8 mouse cellular contexts compared by ENCODE assay signal in the genomic region with DNA sequence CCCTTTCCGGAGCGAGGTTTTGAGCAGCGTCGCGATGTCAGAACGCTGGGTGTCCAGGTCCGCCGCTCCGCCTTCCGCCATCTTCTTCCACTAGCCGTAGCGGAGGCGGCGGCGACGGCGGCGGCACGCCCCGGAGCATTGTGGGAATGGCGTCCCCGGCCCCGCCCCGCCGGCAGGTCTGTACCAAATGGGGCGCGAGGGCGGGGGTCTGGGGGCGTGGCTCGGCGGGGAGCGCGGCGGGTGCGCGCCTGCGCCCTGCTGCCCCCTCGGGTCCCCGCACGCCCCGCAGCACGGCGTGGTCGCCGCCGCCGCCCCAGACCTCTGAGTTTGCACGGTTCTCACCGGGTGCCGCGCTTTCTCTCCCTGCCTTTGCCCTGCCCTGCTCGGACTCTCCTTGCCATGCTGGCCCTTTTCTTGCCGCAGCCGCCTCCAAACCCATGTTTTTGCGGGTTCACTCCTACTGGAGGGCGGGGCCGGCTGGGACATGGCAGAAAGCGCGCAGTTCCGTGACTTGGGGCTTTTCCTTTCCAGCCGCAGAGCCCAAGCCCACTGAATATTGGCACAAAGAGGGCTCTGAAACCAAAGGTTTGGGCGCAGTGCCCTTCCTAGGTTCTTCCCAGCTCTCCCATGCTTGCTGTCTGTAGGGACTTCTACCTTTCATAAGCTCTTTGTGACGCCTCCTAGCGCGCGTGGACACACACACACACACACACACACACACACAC. TPM values are rescaled to one million over a fixed set of nuclear protein-coding genes. Genes with fewer than 3 reads are reported as not detected.
A peak's percentile ranks its signal among the peaks of the same experiment; 100 is the strongest.
DNase-seq lines count a peak whose midpoint lies in the region; ATAC-seq and TF ChIP-seq lines count a peak whose summit lies in the region.

Gene Usp15 (minus strand): TSS at position 161 of the 725 bp plus-strand sequence.

- peaks cover 18% of the 10 kb centered on the region for H3K4me1 ChIP-seq in hindbrain, embryonic 15.5 days (replicated peaks)

- no peaks in the 10 kb centered on the region for H3K27me3 ChIP-seq in Patski
- H3K27me3 ChIP-seq in hindbrain, embryonic 15.5 days: no peaks in the 10 kb centered on the region

- peak within 1 kb of the TSS; percentile 73 for H3K4me2 ChIP-seq in hindbrain, embryonic 15.5 days

- no peaks in the 10 kb centered on the region for H3K36me3 ChIP-seq in hindbrain, embryonic 15.5 days

- under 1% methylated on average over 57 of the region's 66 CpGs for WGBS in hindbrain, embryonic 15.5 days

- H3K9me3 ChIP-seq in hindbrain, embryonic 15.5 days: no peaks in the 10 kb centered on the region

- peak; percentile 92 for ATAC-seq in Patski
- peak; percentile 94 for ATAC-seq in hindbrain, embryonic 15.5 days (ENCODE audit: low FRiP score, low read depth)

- peak within 1 kb of the TSS; percentile 97 for H3K9ac ChIP-seq in hindbrain, embryonic 15.5 days

- CTCF ChIA-PET in Patski (lab: Charles Lee): no interaction called here

- DNase-seq in Patski (ENCODE audit: low read depth, low spot score): peak; percentile 20
- peak; percentile 97 for DNase-seq in cerebellum, postnatal 14 days
- peak; percentile 78 to 85 for DNase-seq in frontal cortex, postnatal 25 days (ENCODE audit: low spot score in 2 of 2)
- peak; percentile 90 for DNase-seq in left cerebral cortex, adult 11 months (ENCODE audit: low spot score)
- peak; percentile 95 to 96 for DNase-seq in lung, postnatal 4 days
- DNase-seq in retina, postnatal 7 days (ENCODE audit: low read depth, low spot score): peak; percentile 87
- peak; percentile 91 for DNase-seq in urinary bladder, adult 2 months (ENCODE audit: low spot score)

- peak within 1 kb of the TSS; percentile 98 for H3K27ac ChIP-seq in hindbrain, embryonic 15.5 days (replicated peaks)

- TF ChIP-seq CTCF in Patski (IDR thresholded peaks at IDR 0.05): no peak

- H3K4me3 ChIP-seq in hindbrain, embryonic 15.5 days: peak within 1 kb of the TSS; percentile 97

- POLR2A ChIA-PET in Patski (lab: Charles Lee): no interaction called here

- in situ Hi-C loops in Patski (cut with MboI; ENCODE audit: low pct_unique_long_range_greater_than_20kb): no loop called here

RNA-seq across cellular contexts. Expression of gene Usp15, which starts in this region (rescaled TPM):
- polyA plus RNA-seq in Patski (2021): 52.7 TPM
- polyA plus RNA-seq in hindbrain, embryonic 15.5 days (2015; fragmentation: Nextera tagmentation; extraction: Ambion mirVana): 66.3 and 68.4 TPM in 2 replicates
- 46.0 and 48.8 TPM in 2 replicates for polyA plus RNA-seq in urinary bladder, adult 2 months (2012; rRNA removed)

Comparison
In these comparisons a context has a peak if more than half of its experiments do, and no peak if none do; other contexts are left out.
1. Peak in every context shown above with its lines: DNase-seq, ATAC-seq, H3K4me3 ChIP-seq and H3K27ac ChIP-seq.
2. DNase-seq: peak in every context shown above with its lines; median percentile 97 in cerebellum, postnatal 14 days; 96 in lung, postnatal 4 days; 91 in urinary bladder, adult 2 months; 90 in left cerebral cortex, adult 11 months; 87 in retina, postnatal 7 days; 82 in frontal cortex, postnatal 25 days; 20 in Patski.